Mouse (Mus musculus) liver (tissue): ENCODE measurements around the gene Kif1a.

Source experiments
- DNase-seq: peaks from one replicate; pipeline ENCODE4 v3.0.0-alpha.2; 2020; ENCODE audit warnings: mixed read lengths

The Kif1a gene

DNA sequence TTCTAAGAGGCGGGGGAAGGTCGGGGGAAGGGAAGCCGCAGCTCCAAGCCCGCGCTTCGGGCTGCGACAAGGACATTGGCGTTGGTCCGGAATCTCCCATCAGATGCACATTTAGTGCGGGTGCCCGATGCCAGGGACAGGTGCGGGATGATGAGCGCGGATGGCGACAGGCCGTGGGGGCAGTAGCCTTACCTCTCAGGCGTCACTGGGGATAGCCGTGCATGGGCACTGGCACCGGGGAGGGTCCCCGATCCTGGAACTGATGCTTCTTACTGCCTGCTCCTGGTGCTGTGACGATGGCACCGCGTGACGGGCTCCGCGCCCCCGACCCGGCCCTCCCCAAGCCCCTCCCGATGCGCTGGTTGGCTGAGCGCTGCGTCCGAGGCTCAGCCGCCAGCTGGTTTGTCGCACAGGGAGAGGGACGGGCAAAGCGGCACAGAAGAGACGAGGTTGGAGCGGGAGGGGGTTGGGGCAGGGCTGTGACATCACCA is at the start of gene Kif1a:
Kif1a (minus strand) TSS at position 381 of the 491 bp plus-strand sequence.
- no peak for DNase-seq

DNA sequence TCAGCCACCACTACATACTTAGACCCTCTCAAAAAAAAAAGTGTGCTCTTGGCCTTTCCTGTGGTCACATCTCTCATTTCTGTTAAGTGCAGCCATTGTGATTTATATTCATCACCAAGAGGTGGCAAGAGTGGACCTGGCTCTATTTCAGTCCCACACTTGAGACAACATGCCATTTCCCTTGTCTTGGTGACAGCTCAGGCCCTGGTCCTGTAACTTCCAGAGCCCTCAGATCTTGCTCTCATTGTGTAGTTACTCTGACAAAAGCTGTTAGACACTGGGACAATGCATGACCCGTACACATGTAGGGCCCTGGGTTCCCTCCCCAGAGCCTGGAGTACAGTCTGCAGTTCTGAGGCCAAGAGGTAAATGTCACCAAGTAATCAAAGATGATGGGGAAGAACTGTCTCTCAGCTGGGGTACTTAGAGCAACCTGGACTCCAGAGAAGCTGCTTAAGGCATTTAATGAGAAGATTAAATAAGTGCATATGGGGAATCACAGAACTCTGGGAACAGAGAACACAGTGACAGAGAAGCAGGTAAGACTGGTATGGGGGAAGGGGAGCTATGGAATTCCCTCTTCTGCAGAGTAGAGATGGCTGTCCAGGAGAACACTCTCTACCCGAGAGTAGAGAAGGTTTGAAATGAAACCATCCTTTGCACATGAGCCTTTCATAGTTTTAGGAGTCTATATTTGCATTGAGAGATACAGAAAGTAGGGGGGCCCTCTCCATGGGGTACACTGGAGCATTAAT is 49.3 kb upstream of the Kif1a start:
- no peak for DNase-seq

DNA sequence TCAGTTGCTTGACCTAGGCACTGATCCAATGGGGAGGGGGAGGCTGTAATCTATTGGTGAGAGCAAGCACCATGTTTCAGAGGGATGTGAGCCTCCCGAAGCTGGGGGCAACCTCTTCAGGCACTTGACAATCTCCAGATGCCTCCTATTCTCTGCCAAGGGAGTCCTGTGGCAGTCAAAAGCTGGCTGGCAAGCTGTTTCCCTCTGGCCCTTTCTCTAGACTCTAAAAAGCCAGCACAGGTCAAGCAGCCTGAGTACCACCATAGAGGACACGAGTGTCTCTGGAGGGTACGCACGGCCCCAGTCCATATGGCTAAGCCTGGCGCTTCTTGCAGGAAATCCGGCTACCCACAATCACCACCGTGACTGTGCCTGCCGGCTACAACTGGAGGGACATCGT is 42.4 kb upstream of the Kif1a start:
- DNase-seq = no peak

DNA sequence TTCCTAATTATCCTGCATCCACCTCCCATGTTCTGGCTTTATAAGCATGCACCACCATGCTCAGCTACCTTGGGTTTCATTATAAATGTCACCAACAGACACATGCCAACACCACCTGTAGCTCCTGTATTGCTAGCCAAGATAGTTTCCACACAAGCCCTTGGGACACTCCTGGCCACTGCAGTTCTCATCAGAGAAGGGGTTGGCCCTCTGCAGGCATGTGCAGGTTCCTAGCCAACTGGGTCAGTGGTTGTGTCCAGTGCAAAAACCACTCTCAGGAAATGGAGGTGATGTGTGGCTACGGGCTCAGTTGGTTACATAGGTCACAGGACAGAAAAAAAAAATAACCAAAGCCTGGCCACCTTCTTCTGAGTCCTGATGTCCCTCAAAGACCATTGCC is 41.1 kb upstream of the Kif1a start:
- no peak for DNase-seq

DNA sequence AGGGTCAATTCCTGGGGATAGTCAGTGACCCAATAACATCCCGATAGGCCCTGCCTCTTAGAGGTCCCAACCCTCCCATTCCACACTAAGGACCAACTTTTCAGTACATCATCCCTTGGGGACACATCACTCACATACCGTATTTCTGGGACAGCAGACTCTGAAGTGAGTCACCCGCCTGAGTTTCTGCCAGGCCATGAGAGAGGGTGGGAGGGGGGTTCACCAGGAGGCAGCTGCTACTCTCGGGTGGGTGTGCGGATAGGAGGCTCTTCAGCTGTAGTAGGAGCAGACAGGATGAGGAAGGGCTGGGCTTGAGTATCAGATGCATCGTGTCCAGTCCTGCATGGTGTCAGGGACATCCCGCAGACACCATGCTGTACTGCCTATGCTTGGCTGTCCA is 38.0 kb upstream of the Kif1a start:
- no peak for DNase-seq

DNA sequence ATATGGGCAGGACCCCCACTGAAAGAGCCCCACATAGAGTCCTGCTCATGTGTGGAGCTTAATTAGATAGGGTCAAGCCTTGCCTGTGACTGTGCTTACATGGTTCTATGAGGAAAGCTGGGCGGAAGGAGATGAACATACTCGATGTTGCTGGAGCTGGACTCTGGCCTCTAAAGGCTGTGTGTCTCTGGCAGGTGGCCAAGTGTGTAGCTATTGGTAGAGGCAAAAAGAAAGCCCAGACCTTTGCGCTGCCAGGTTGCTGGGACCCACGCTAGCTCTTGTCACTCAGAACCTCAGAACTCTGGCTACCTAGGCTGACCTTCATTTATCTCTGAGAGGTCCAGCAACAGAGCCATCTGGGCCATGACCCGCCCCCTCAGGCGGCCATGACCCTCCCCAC is 36.8 kb upstream of the Kif1a start:
- peak; percentile 70 for DNase-seq

DNA sequence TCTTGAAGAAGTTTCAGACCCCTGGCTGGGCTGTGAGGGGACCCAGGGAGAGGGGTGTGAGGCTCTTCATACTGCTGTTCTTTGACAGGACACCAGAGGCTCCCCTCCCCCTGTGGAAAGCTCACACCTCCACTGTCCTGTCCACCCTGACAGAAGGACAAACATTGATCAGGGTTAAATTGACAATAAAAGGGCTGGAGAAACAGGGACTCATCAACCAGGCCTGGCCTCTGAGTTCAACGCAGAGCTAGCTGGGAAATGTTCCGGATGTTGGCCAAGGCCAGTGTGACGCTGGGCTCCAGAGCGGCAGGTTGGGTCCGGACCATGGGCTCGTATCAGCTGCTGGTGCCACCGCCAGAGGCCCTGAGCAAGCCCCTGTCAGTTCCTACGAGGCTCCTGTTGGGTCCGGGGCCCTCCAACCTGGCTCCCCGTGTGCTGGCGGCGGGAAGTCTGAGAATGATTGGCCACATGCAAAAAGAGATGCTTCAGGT is 33.3 kb upstream of the Kif1a start, which contains the start of gene Agxt:
Agxt (plus strand) TSS at position 205 of the 491 bp plus-strand sequence.
- DNase-seq = no peak

DNA sequence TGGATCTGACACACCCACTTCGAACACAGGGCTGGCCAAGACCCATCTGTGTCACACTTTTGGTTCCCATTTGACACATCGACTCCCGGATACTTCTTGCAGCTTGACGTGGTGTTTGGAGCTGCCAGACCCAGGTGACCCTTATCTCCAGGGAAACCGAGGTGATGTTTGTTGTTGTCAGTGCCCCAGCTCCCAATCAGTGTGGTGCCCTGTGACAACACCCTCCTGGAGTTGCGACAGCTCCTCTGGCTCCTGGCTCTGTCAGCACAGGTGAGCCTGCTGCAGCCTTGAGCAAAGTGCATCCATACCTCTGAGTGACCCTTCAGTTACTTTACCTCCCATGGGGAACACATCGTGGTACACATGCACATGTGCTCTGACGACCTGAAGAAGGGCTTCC is 30.9 kb upstream of the Kif1a start:
- no peak for DNase-seq

DNA sequence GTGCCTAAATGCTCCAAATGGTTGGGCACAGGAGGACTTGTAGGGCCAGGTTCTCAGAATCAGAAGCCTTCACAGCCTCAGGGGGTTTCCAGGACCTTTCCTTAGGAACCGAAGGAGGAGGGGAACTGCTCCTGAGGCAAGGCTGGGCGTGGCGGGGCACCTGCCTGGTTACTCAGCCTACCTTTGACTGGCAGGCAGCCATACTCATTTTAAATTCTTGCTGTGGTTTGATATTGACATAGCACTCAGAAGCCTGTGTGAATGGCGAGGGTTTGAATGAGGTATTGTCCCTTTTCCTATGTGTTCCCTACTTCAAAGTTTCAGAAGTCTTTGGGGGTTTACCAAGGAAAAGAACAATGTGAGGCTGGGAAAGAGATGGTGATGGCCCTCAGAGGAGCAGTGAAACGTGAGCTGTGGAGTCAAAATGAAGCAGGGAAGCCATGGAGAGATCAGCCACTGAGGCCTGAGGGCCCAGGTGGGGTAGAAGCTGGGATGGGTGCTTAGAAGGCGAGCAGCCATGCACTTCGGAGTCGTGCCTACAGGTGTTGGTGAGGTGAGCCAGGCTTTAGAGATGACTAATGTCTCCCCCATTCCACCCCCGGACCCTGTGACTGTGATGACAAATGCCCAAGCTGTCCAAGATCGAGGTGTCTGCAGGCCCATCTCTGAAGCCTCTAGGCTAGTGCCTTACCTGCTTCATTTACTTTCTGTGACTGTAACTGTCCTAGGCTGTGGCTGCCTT is 28.7 kb upstream of the Kif1a start:
- no peak for DNase-seq

DNA sequence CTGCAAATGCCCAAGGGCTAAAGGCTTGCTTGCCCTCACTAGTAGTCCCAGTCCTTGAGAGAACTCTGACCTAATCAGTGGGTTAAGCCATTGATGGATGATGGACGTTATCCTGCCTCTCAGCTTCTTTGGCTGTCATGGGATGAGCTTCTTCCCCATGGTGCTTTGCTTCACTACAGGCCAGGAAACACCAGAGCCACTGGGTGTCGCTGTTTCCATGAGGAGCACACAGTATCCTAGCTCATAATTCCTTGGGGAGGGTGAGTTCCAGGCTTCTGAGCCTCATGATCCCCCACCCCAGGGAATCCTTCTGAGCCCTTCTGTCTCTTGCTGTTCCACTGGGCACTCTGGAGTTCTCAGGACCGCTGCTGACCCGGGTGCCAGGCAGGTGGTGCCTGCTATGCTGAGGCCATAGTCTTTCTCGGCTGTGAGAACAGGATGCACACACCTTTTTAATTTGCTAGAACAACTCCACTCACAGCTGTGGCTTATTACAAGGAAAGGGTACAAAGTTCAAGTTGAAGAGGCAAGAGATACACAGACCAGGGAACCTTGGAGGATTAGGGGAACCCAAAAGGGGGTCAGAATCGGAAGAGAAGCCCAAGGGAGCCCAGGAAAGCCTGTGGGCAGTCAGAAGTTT is 27.1 kb upstream of the Kif1a start:
- DNase-seq = peak; percentile 43

DNA sequence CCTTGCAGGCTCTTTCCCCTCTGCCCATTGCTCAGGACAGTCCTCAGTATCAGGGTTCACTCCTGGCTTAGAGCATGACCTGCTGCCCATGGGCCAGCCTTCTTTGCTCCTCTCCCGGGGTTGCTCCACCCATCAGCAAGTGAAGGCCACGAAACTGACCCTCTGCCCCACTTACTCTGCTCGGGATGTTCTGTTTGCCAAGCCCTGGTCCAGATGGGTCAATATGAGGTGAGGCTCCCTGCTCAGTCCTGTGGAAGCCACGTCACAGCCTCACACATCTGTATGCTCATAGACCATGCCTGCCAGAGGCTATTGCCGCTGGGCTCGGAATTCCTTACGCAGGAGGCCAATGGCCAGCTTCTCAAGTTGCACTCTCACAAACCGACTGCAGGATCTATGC is 26.5 kb upstream of the Kif1a start:
- DNase-seq = no peak

DNA sequence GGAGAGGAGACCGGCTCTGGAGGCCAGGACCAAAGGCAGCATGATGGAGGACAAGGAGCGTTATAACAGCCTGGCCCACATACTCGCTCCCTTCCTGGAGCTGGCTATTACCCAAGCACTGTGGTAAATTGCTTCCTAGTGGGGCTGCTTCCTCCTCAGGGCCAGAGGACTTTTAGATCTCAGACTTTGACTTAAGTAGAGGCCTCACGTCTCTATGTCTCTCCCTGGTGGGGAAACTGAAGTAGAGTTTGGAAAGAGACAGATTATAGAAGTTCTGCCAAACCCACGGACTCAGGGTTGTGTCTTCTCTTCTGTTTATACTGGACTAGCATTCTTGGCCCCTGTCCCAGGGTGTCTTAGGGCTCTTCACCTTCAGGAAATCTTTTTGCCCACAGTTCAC is 23.5 kb upstream of the Kif1a start:
- DNase-seq = no peak

DNA sequence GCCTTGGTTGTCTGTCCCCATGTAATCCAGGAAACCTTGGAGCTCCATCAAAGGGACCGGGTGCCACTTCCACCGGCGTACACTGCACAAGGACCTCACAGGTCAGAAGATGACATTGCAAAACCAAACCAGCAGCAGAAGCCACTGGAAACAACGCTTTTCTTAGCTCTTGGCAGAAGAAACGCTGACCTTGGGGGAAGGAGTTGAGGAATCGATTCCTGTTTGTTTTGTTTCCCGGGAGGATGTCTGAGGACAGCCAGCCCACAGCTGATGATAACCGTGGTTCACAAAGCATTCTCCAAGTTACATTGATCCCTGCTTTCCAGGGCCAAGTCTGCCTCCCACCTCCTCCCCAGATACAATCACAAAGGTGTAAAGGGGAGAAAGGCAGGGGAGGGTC is 22.3 kb upstream of the Kif1a start:
- no peak for DNase-seq

DNA sequence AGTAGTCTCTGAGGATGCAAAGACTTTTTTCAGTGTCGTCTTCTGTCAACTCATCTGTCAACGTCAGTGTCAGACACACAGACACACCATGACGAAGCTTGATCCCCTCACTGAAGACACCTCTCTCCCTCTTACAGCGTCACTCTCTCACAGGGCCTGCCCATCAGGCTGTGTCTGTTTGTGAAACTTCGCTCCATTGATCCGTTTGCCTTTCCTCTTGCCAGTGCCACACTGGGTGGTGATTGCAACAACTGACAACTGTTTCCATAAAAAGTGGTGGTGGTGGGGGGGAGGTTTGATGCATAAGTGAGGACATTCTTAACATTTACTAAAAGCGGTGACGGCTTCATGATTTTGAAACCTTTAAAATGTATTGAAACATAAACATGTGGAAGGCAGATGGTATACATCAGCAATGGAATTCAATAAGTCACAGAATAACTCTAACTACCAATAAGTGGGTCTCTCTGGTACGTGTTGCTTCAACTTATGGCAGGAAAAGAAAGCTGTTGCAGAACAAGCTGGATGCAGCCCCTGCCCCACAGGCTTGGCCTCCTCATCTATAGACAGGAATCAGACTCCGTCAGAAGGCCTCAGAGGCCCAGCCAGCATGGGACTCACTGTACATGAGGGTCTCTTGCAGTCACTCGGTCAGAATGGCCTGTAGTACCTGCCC is 21.6 kb upstream of the Kif1a start:
- no peak for DNase-seq

DNA sequence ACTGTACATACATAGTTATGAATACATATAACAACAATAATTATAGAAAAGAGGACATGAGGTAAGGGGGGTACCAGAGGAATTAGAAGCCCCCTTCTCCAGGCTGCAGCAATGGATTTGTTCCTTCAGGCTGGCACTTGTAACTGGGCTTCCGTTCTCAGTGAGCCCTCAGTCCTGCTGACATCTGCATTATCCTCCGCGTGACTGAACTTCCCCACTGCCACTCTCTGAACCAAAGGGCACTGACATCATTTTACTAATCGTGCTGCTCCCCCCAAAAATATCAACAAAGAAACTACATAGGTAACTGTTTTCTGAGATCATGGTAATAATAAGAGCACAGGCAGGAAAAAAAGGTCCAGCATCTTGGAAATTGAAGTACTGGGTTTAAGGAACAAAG is 17.1 kb upstream of the Kif1a start:
- DNase-seq = no peak

DNA sequence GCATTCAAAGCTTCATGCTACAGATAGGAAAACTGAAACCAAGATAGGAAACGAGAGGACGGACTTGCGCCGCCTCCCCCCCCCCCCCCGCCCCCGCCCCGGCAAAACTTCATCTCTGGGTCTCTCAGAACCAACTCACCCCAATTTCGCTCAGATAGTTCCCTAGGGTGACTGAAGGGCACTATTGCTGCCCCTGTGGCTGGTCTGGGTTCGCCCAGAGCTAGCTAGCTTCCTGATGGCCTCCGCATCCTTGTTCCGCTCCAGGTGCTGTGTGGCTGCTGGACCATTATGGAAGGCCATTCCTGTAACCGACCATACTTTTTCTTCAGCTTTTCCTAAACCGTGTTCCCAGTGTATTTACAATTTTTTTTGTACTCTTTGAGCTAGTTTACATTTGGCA is 13.7 kb upstream of the Kif1a start:
- DNase-seq = no peak

DNA sequence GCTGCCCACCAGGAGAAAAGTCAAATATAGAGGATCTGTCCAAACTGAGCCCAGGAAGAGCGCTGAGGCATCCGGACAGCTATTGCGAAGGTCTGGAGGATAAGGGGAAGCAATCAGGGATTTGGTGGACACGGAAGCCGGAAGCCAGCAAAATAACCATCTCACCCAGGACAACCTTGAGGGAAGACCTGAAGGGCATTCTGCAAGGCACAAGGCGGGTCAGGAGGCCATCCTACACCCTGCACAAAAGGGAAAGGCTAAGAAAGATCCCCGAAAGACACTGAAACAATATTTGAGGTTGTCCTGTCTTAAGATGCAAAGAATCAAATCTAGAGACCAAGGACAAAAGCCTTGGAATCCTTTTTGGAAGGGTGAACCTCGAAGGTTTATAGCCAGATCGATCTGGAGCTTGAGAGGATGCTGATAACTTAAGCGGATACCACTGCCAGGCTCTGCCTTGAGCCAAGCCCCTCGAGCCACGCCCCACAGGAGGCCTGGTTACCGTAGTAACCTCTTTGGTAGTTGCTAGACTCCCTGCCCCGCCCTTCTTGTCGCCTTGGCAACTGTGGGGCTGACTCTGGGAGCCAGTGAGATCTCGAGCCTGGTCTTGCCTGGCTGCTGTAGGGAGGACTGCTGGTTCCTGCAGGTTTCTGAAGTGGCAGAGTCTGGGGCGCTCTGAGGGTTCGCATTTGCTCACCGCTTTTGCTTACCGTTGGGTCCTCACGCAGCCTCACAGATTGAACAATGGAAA is 13.1 kb upstream of the Kif1a start:
- peak; percentile 73 for DNase-seq

DNA sequence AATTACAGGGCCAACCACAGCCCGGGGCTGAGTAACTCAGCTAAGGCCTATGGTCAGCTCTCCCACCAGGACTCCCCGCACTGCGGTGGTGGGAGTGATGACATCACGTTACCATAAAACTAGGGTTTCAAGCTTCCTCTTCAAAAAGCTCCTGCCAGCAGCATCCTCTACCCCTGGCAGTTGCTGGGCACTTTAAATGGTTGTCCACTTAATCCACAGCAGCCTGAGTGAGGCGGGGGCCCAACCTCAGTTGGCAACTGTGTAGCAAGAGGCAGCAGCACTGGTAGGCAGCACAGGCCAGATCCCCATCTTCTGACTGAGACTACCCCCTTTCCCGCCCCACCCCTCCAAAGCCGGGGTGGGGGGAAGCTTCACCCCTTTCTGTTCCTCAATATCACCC is 949 bp upstream of the Kif1a start:
- DNase-seq = no peak

DNA sequence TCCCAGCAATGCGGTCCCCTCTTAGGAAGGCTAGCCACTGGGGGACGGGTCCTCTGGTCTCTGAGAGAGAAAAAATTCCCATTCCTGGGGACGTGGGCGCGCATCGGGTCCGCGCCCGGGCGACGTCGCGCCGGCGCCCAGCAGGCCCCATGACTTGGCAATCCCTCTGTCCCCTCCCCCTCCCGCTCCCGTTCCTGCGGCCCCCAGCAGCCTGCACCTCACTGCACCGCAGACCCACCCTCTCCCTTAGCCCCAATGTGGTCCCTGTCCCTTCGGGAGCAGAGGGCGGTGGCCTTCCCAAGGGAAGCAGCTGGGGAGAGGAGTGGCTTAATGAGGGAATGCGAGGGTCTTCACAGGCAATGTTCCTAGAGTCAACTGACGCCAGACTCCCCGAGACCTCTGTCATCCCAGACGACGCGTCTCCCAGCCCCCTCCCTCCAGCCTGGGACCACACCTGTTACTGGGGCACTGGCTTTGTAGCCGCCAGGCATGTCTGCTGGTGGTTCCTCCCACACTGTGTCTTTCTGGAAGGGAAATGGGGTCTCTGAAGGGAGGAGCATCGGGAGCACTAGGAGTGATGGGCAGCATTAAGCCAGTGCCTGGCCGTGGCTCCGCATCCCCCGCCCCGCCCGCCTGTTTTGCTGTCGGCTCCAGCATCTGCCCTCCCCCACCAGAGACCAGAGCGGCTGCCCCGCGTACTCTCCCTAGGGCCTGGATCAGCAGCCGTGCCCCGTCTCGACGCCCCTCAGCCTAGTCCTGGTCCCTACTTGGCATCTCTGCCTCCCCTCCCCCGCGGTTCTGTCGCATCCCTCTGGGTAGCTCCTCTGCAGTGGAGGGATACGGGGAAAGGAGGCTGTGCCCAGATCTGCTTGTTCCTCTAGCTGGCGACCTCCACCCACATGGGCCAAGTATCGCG is 917 bp downstream of the Kif1a start:
- no peak for DNase-seq

DNA sequence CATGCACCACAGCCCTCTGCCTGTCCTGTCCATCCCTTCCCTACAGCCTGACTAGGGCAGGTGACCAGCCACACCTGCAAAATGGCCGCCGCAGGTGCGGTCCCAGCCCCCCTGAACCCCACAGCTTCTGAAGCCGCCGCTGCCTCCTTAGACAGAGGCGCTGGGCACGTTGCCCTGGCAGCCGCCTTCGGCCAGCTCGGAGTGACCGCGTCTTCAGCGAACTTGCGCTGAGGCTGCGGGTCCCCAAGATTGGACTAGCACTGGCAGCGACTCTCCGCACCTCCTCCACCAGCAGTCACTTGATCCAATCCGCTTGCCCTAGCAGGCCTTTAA is 1.5 kb downstream of the Kif1a start:
- DNase-seq = no peak

DNA sequence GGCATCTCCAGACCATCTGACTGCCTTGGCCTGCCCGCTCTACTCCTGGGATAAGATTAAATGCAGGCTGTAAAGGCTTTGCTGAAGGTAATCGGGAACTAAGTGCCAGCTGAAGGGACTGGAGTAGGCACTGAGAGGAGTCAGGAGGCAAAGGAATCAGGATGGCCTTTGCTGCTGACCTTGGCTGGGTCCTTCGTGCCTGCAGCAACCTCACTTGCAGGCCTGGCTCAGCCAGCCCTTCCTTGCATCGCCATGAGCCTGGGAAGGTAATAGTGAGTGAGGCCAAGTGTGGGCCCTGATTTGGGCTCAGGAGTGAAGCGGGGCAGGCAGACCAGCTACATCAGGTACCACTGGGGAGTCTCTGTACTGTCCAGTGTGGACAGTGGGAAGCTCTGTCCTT is 2.8 kb downstream of the Kif1a start:
- DNase-seq = no peak
